Mouse (Mus musculus) thymus, adult 18-20 months (tissue): ENCODE data around the gene Ccdc57.

Experiments used
- DNase-seq, 2 experiments: peaks; one replicate each; pipeline ENCODE4 v3.0.0; 2022; ENCODE audit warnings: mixed read lengths in 2 of 2

Gene Ccdc57

DNA sequence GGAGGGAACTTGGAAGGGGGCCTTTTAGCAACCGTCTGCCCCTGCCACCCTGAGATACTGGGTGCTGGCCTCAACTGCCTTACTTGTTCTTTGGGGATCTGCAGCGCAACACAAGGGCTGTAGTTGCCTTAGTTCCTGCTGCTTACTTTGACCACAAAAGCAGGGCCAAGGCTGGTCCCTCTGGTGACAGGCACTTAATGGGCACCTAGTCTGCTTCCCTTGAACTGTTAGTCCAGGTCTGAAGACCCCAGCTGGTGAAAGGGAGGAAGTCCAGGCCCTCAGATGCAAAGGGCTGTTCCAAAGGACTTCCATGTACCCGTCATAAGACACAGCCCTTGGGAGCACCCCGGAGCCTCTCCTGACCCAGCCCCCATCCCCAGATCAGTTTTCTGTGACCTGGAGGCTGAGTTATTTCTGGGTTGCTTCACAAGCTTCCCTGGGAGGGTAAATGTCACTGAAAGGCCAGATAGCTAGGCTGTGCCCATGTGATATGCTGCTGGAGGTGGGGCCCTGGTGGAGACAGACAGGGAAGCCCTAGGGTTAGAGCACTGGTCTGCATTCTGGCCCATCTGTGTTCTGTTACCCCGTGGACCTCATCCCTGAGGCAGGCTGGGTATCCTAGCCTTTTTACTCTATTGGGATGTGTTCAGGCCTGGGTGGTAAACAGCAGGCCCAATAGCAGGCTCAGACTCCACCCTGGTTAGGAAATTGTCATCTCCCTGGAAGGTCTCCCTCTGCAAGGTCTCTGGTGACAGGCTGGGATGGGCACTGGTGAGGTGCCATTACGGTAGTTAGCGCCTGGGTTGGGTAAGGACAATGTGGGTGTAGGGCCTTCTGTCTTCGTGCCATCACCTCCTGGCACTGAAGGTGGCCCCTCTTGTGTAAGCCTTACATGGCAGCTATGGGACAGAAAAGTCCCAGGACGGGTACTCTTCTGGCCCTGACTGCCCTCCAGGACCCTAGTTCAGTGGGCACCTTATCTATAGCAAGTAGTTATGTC lies 19.4 kb upstream of the Ccdc57 start:
- no peak for DNase-seq

- DNase-seq = no peak
These were observed 18.6 kb upstream of the Ccdc57 start for GRCm38 (mm10) chr11:120951237-120951636.

GRCm38 (mm10) chr11:120950281-120951202 lies 17.9 kb upstream of the Ccdc57 start:
- DNase-seq = peak; percentile 57 to 61

DNA sequence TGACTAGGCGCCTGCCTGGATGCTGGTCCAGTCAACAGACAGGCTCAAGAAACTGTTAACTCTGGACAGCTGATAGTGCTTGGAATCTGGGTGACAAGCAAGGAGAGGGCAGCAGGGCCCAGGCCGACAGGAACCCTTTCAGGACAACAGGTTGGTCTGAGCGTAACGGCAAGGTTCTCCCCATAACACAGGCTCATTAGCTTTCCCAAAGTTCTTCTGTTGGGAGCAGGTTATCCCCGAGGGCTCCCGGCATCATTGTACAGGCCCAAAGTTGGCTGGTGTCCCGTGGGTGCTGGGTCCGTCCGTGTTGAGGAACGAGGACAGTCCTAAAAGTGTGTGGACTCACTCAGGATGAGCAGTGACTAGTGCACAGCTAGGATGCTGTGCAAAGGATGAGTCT lies 17.2 kb upstream of the Ccdc57 start:
- DNase-seq = no peak

- DNase-seq = no peak
These were observed 16.5 kb upstream of the Ccdc57 start for GRCm38 (mm10) chr11:120948861-120949851.

DNA sequence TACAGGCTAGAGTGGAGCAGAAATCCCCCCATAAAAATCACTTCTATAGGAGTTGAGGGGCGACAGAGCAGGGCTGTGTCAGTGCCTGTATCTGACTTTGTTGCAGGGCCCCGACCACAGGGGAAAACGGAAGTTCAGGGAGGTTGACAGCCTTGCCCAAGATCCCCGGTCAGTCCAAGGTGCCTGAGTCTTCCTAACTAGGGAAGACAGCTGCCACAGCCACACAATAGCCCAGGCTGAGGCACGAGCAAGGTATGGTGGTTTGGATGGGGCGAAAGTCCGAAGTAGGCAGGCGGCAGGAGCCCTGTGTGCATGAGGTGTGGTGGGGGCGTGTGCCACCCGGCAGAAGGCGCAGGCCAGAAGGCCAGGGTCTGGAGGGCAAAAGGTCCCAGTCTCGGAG lies 15.7 kb upstream of the Ccdc57 start, which contains the start of gene Slc16a3:
Slc16a3 (plus strand) TSS at position 153 of the 400 bp plus-strand sequence.
- no peak for DNase-seq

GRCm38 (mm10) chr11:120945926-120946325 lies 13.3 kb upstream of the Ccdc57 start:
- no peak for DNase-seq

- no peak for DNase-seq
These were observed 12.6 kb upstream of the Ccdc57 start for GRCm38 (mm10) chr11:120945266-120945665.

GRCm38 (mm10) chr11:120940959-120941358 lies 8.3 kb upstream of the Ccdc57 start:
- no peak for DNase-seq

DNA sequence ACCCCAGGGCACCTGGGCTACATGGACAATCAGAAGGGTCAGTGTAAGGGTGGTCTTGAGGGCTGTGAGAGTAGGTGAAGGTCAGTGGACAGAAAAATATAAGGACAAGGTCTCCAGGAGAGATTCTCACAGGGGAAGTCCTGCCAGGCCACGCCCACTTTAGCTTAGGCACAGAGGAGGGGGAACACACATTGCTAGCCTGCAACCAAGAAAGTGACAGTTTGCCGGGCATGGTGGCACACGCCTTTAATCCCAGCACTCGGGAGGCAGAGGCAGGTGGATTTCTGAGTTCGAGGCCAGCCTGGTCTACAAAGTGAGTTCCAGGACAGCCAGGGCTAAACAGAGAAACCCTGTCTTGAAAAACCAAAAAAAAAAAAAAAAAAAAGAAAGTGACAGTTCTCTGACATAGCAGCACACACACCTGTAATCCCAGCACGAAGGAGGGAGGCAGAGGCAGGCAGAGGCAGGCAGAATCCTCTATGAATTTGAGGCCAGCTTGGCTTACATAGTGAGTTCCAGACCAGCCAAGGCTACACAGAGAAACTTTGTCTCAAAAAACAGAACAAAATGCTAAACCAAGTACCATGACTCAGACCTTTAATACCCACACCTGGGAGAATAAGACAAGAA lies 7.2 kb upstream of the Ccdc57 start:
- DNase-seq = no peak

GRCm38 (mm10) chr11:120938795-120939194 lies 6.1 kb upstream of the Ccdc57 start:
- DNase-seq = no peak

- no peak for DNase-seq
These were observed 5.3 kb upstream of the Ccdc57 start for GRCm38 (mm10) chr11:120937976-120938375.

GRCm38 (mm10) chr11:120931479-120931878 lies 1.2 kb downstream of the Ccdc57 start:
- no peak for DNase-seq

DNA sequence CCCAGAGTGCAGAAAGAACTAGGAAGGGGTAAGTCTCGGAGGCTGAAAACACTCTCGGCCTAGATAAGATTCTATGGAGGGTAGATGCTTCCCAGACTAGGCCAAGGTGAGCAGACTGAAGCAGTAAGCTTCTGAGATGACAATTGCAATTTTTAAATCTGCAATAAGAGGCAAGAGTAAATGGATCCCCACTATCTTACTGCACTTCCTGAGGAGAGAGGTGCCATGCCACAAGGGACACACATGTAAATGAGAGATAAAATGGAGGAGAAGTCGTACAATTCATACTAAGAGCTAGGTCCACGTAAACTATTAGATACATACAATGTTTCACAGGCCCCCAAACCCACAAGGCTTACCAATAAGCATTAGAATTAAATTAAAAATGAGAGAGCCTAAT lies 4.2 kb downstream of the Ccdc57 start:
- DNase-seq = no peak

DNA sequence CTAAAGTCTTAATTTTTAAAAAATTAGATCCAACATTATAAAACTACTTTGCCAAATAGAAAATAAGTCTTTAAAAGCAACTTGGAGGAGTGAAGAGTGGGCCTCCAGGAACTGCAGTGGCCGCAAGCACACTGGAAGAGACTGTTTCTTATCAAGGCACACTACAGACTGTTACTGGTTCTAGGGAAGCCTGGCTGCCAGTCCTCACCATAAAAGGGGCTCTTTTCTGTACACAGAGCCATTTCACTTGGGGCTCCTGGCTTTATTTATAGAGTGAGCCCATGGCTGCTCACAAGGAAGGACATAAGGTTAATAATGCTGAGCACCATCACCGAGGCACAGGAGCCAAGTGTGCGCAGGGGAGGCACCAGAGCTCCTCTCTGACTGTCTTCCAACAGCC lies 10.1 kb downstream of the Ccdc57 start:
- no peak for DNase-seq

DNA sequence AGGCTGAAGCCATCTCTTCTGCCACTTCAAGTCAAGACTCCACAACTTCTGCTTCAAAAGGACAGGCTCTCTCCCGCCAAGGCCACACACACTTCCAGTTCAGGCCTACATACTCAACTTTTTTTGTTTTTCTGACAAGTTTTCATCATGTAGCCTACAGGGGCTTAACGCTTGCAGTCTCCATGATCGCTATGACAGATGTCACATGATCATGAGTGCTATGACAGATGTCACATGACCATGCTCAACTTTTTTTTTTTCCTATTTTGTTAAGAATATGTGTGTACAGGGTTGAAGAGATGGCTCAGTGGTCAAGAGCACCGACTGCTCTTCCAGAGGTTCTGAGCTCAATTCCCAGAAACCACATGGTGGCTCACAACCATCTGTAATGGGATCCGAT lies 14.9 kb downstream of the Ccdc57 start:
- no peak for DNase-seq

DNA sequence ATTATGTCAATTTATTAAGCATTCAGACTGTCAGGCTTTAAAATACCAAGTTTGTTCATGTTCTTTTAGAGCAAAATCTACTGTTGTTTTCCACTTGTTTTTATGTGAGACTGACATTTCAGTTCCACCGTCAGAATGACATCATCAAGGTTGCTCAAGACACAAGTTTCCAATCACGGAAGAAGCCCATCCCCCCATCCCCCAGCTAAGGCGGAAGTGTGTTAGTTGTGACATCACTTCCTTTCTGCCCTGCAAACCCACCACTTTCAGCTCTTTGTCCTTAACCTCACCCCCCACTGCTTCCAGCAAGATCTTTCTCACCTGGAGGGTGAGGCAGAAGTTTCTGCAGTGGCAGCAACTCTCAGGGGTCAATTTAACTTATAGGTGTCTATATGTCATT lies 16.2 kb downstream of the Ccdc57 start:
- DNase-seq = peak in 1 of 2 experiments; percentile 31

DNA sequence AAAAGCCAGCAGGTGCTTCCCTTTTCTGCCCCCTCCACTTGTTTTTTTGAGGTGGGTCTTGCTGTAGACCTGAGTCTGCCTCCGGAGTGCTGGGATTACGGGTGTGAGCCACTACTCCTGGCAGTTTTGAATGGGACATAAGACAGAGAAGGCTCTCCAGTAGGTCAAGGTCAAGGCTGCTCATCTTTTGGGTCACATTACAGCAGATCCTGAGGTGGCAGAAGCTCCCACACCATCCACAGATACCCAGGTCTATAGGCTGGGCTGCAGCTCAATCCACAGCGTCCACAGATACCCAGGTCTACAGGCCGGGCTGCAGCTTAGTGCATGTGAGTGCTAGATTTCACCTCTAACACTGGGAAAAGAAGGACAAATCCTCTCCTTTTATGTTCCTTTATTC lies 18.9 kb downstream of the Ccdc57 start:
- no peak for DNase-seq

- peak; percentile 43 to 58 for DNase-seq
These were observed 27.2 kb downstream of the Ccdc57 start for GRCm38 (mm10) chr11:120905430-120905873.

GRCm38 (mm10) chr11:120904561-120904960 lies 28.1 kb downstream of the Ccdc57 start:
- DNase-seq = no peak

- DNase-seq = no peak
These were observed 29.4 kb downstream of the Ccdc57 start for GRCm38 (mm10) chr11:120903159-120903850.
